ENCODE assay signal across 10 mouse cellular contexts in the genomic region with DNA sequence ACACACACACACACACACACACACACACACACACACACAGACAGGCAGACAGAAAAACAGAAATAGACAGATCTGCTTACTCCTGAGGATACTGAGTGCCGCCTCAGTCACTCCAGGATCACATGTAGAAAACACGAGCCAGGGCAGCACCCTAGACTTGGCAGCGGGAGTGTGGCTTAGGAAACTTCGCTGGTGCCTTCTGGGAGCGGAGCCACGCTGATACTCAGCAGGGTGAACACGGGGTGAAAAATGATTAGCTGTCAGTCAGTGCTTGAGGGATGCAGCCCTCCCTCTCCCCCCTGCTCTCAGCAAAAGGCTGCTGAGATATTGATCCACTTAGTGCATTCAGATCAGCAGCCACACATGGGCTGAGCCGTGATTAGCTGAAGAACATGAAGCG.
A peak's percentile ranks its signal among the peaks of the same experiment; 100 is the strongest.
DNase-seq lines count a peak whose midpoint lies in the region; ATAC-seq and TF ChIP-seq lines count a peak whose summit lies in the region.
"Had no signal": no experiment of that assay in that cellular context is flagged by ENCODE, and none has a peak within 500 bp of the region (broad histone marks: within the 10 kb centered on the region; RNA-seq: fewer than 3 reads in every experiment).

No protein-coding gene starts in this region.

- no peak overlapping the region for H3K4me2 ChIP-seq in liver, embryonic 12.5 days
- no peak overlapping the region for H3K4me2 ChIP-seq in midbrain, embryonic 14.5 days (ENCODE audit: low read length)

- no peaks in the 10 kb centered on the region for H3K9me3 ChIP-seq in liver, embryonic 12.5 days (replicated peaks)
- H3K9me3 ChIP-seq in midbrain, embryonic 14.5 days (ENCODE audit: control insufficient read depth, low read length) = no peaks in the 10 kb centered on the region
- H3K9me3 ChIP-seq: embryonic facial prominence, embryonic 10.5 days had no signal

- no peak for ATAC-seq in liver, embryonic 12.5 days
- ATAC-seq in midbrain, embryonic 14.5 days (ENCODE audit: low FRiP score, low TSS enrichment) = no peak

- no peak overlapping the region for H3K4me3 ChIP-seq in liver, adult 2 months (ENCODE audit: insufficient read depth, low read depth, low read length)
- no peak overlapping the region for H3K4me3 ChIP-seq in liver, embryonic 12.5 days
- no peak overlapping the region for H3K4me3 ChIP-seq in midbrain, embryonic 14.5 days (replicated peaks; ENCODE audit: low read depth, low read length)
- H3K4me3 ChIP-seq: embryonic facial prominence, embryonic 10.5 days had no signal

- no peak overlapping the region for H3K27ac ChIP-seq in liver, adult 2 months (replicated peaks; ENCODE audit: insufficient read depth, low read depth, low read length)
- H3K27ac ChIP-seq in liver, embryonic 12.5 days = no peak overlapping the region
- H3K27ac ChIP-seq in midbrain, embryonic 14.5 days (replicated peaks; ENCODE audit: low read depth, low read length) = no peak overlapping the region; the same call in 1 of the 2 replicates
- H3K27ac ChIP-seq: embryonic facial prominence, embryonic 10.5 days; macrophage had no signal

- no peak for TF ChIP-seq CTCF in liver, adult 2 months (IDR thresholded peaks at IDR 0.05; ENCODE audit: low read depth, low read length)

- no peaks in the 10 kb centered on the region for H3K27me3 ChIP-seq in liver, adult 2 months (ENCODE audit: control insufficient read depth, insufficient read depth, low read length)
- H3K27me3 ChIP-seq in liver, embryonic 12.5 days (replicated peaks) = peaks cover 7% of the 10 kb centered on the region
- no peaks in the 10 kb centered on the region for H3K27me3 ChIP-seq in midbrain, embryonic 14.5 days (ENCODE audit: control insufficient read depth, insufficient read depth, low read length)

- H3K36me3 ChIP-seq in liver, adult 2 months (ENCODE audit: control insufficient read depth, insufficient read depth, low read length) = no peaks in the 10 kb centered on the region
- H3K36me3 ChIP-seq in liver, embryonic 12.5 days = no peaks in the 10 kb centered on the region
- H3K36me3 ChIP-seq in midbrain, embryonic 14.5 days (ENCODE audit: control insufficient read depth, insufficient read depth, low read length) = no peaks in the 10 kb centered on the region
- H3K36me3 ChIP-seq: embryonic facial prominence, embryonic 10.5 days had no signal

- peak; percentile 6 for DNase-seq in liver, adult 2 months (ENCODE audit: extremely low read depth, low read depth, low spot score)
- peak; percentile 57 for DNase-seq in fibroblast of lung, adult 2 months (ENCODE audit: low read depth)
- peak; percentile 61 to 67 for DNase-seq in heart, adult 9 months (ENCODE audit: low spot score in 2 of 2)
- DNase-seq in midbrain, embryonic 14.5 days = peak; percentile 55
- no peak for DNase-seq in yolk sac, embryonic 10.5 days (ENCODE audit: low spot score)
- DNase-seq in layer of hippocampus, adult 9-11 months = no peak
- DNase-seq: kidney, postnatal 14 days had no signal

- H3K9ac ChIP-seq in liver, adult 2 months (ENCODE audit: low read depth, low read length) = no peak overlapping the region
- no peak overlapping the region for H3K9ac ChIP-seq in liver, embryonic 12.5 days
- H3K9ac ChIP-seq in midbrain, embryonic 14.5 days (replicated peaks; ENCODE audit: low read length) = no peak overlapping the region

- no peaks in the 10 kb centered on the region for H3K4me1 ChIP-seq in liver, adult 2 months (ENCODE audit: control insufficient read depth, insufficient read depth, low read length)
- no peaks in the 10 kb centered on the region for H3K4me1 ChIP-seq in liver, embryonic 12.5 days
- peaks cover 41% of the 10 kb centered on the region for H3K4me1 ChIP-seq in midbrain, embryonic 14.5 days (ENCODE audit: control insufficient read depth, insufficient read depth, low read length)

- no peak for TF ChIP-seq POLR2A in liver, adult 2 months (IDR thresholded peaks at IDR 0.05; ENCODE audit: extremely low read depth, insufficient read depth, low read length)

- 27% methylated on average over 9 of the region's 9 CpGs for WGBS in liver, adult 2 months
- 50% methylated on average over 9 of the region's 9 CpGs for WGBS in liver, embryonic 12.5 days (ENCODE audit: insufficient replicate concordance)
- 52% methylated on average over 9 of the region's 9 CpGs for WGBS in midbrain, embryonic 14.5 days

- no peaks in the 10 kb centered on the region for H3K79me2 ChIP-seq in liver, adult 2 months (ENCODE audit: control insufficient read depth, insufficient read depth, low read length)

Comparison
In these comparisons a context has a peak if more than half of its experiments do, and no peak if none do; other contexts are left out.
1. DNase-seq: peak in liver, adult 2 months (single experiment), fibroblast of lung, adult 2 months (single experiment), heart, adult 9 months (2 of 2) and midbrain, embryonic 14.5 days (single experiment); none in yolk sac, embryonic 10.5 days (single experiment) and layer of hippocampus, adult 9-11 months (single experiment).